Mouse (Mus musculus) lung, postnatal 0 days (tissue): ENCODE data around the gene Pcbd1. TPM values are rescaled to one million over a fixed set of nuclear protein-coding genes. Genes with fewer than 3 reads are reported as not detected.

Experiments used
- ATAC-seq: fragments of 200-750 bp; cut with Nextera tagmentation; 2 replicates; pipeline ENCODE4 v1.8.0; 2017; ENCODE audit warnings: moderate library complexity
- DNase-seq: peaks from one replicate; pipeline ENCODE4 v3.0.0-alpha.2; 2016; ENCODE audit warnings: low spot score
- H3K27ac ChIP-seq: fragments of 300-500 bp; sonication (generic); 2 replicates; pipeline ENCODE4 v1.5.1; 2014; ENCODE audit warnings: antibody characterized with exemption, mild to moderate bottlenecking, low read length, mixed read lengths
- H3K27me3 ChIP-seq: fragments of 300-500 bp; sonication (generic); replicated peaks from 2 replicates; pipeline ENCODE4 v1.6.1; 2014; ENCODE audit warnings: low read length, mixed read lengths; ENCODE audit not compliant: insufficient read depth
- H3K36me3 ChIP-seq: fragments of 300-500 bp; sonication (generic); 2 replicates; pipeline ENCODE4 v1.6.1; 2014; ENCODE audit warnings: low read length, mixed read lengths; ENCODE audit not compliant: insufficient read depth
- H3K4me1 ChIP-seq: fragments of 300-500 bp; sonication (generic); 2 replicates; pipeline ENCODE4 v1.6.1; 2014; ENCODE audit warnings: antibody characterized with exemption, low read depth, low read length, mixed read lengths; ENCODE audit not compliant: insufficient read depth
- H3K4me2 ChIP-seq: fragments of 300-500 bp; sonication (generic); replicated peaks from 2 replicates; pipeline ENCODE4 v1.6.1; 2014; ENCODE audit warnings: low read depth, mild to moderate bottlenecking, low read length, moderate library complexity, mixed read lengths
- H3K4me3 ChIP-seq: fragments of 300-500 bp; sonication (generic); 2 replicates; pipeline ENCODE4 v1.5.1; 2014; ENCODE audit warnings: low read depth, low read length
- H3K9ac ChIP-seq: fragments of 300-500 bp; sonication (generic); replicated peaks from 2 replicates; pipeline ENCODE4 v1.6.1; 2014; ENCODE audit warnings: low read depth, mild to moderate bottlenecking
- H3K9me3 ChIP-seq: fragments of 300-500 bp; sonication (generic); 2 replicates; pipeline ENCODE4 v1.6.1; 2016; ENCODE audit warnings: low read length, mixed read lengths
- CTCF ChIP-seq: IDR thresholded peaks from 2 replicates; pipeline ENCODE4 v1.5.1; 2016; ENCODE audit warnings: antibody characterized with exemption, mild to moderate bottlenecking
- EP300 ChIP-seq: IDR thresholded peaks from 2 replicates; pipeline ENCODE4 v1.6.1; 2016; ENCODE audit warnings: antibody characterized with exemption, mild to moderate bottlenecking, control low read depth
- WGBS: fragments of 180-500 bp; shearing (Covaris S2); extraction: QIAGEN DNeasy Blood & Tissue Kit; methylation state at CpG from one replicate; pipeline ENCODE4 v1.1.7; 2014; 5-methylcytosine and 5-hydroxymethylcytosine counted together
- polyA plus RNA-seq: library from polyadenylated mRNA; unstranded; fragments of >200 nt; fragmentation: Nextera tagmentation; extraction: Ambion mirVana; gene quantifications from 2 replicates; pipeline ENCODE4 v1.2.1, GENCODE M21; 2015

The Pcbd1 gene
- polyA plus RNA-seq, 1 experiment from 2014 or later: 32.3 TPM

- no peak overlapping the region for H3K9ac ChIP-seq
- 90% methylated on average over 2 of the region's 2 CpGs for WGBS
These were observed 35.3 kb downstream of the Pcbd1 start for GRCm38 (mm10) chr10:61124462-61124861.

GRCm38 (mm10) chr10:61128701-61129365 lies 39.7 kb downstream of the Pcbd1 start:
- Histone ChIP-seq H3K27me3 (no peaks in the 10 kb centered on the region), H3K9me3 (no peaks in the 10 kb centered on the region), H3K4me2 (no peak overlapping the region), H3K9ac (no peak overlapping the region), H3K27ac (no peak overlapping the region), H3K36me3 (no peaks in the 10 kb centered on the region), H3K4me3 (no peak overlapping the region), H3K4me1 (no peaks in the 10 kb centered on the region)
- 100% methylated on average over 1 of the region's 1 CpGs for WGBS
- TF ChIP-seq CTCF: no peak
- no peak for TF ChIP-seq EP300
- ATAC-seq: no peak
- no peak for DNase-seq

More at GRCm38 (mm10) chr10:61124462-61124861, 35.3 kb downstream of the Pcbd1 start:
- Histone ChIP-seq H3K27ac (no peak overlapping the region), H3K27me3 (no peaks in the 10 kb centered on the region), H3K4me1 (no peaks in the 10 kb centered on the region), H3K36me3 (no peaks in the 10 kb centered on the region), H3K4me3 (no peak overlapping the region), H3K9me3 (no peaks in the 10 kb centered on the region), H3K4me2 (no peak overlapping the region)
- no peak for ATAC-seq
- DNase-seq: no peak
- TF ChIP-seq CTCF: no peak
- TF ChIP-seq EP300: no peak

DNA sequence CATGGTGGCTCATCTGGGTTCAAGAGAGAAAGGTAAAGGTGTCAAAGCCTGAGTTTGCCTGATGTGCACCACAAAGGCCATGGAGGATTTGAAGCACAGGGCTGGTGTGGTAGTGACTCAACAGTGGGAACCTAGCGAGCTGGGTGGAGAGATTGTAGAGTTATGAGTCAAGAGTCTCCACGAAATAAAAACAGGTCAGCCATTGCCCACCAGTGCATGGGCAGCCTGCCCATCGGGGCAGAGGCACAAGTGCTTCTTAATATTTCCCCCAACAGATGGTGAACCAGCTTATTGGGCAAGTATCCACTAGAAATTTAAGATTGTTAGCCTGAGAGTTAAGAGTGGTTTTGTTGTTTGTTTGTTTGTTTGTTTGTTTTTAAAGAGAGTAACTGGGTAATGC lies 41.8 kb downstream of the Pcbd1 start:
- Histone ChIP-seq H3K9ac (no peak overlapping the region), H3K27ac (no peak overlapping the region), H3K36me3 (no peaks in the 10 kb centered on the region), H3K9me3 (no peaks in the 10 kb centered on the region), H3K4me1 (0 out of 2 replicates have a peak, but pooled peaks cover 5% of the 10 kb centered on the region), H3K4me3 (no peak overlapping the region), H3K4me2 (no peak overlapping the region), H3K27me3 (no peaks in the 10 kb centered on the region)
- no peak for ATAC-seq
- TF ChIP-seq CTCF (no peak), EP300 (no peak)
- no peak for DNase-seq
- 77% methylated on average over 3 of the region's 3 CpGs for WGBS

GRCm38 (mm10) chr10:61134041-61134440 lies 44.9 kb downstream of the Pcbd1 start:
- Histone ChIP-seq H3K4me3 (no peak overlapping the region), H3K4me2 (no peak overlapping the region), H3K9me3 (no peaks in the 10 kb centered on the region), H3K36me3 (no peaks in the 10 kb centered on the region), H3K27me3 (no peaks in the 10 kb centered on the region), H3K27ac (no peak overlapping the region), H3K9ac (no peak overlapping the region), H3K4me1 (0 out of 2 replicates have a peak, but pooled peaks cover 5% of the 10 kb centered on the region)
- DNase-seq (peak; percentile 19), ATAC-seq (no peak)
- TF ChIP-seq CTCF (no peak), EP300 (no peak)
- 68% methylated on average over 4 of the region's 4 CpGs for WGBS

DNA sequence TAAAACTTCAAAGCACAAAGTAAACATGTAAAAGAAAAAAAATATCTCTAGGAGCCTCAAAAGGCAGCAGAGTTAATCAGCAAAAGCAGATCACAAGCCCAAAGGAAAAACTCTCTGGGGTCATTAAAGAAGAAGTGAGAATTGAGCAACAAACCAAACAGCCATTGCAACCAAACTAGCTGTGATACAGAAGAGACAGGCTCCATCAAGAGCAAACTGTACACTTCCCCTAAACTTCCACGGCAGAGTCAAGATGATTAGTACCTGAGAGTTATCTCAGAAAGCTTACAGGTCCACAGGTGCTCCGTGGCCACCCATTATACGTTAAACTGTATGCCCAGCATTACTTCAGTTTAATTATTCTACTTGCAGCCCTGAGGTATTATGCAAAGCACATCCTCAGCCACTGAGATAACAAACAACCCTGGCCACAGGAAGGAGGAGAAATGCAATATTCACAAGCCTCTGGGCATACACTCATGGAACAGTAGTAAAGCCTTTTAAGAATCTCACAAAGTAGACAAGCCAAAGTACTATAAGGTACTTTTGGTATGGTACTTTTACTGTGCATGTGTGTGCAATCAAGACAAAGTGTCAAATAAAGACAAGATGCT lies 46.2 kb downstream of the Pcbd1 start:
- Histone ChIP-seq H3K4me1 (0 out of 2 replicates have a peak, but pooled peaks cover 5% of the 10 kb centered on the region), H3K9ac (no peak overlapping the region), H3K4me2 (no peak overlapping the region), H3K36me3 (no peaks in the 10 kb centered on the region), H3K27me3 (no peaks in the 10 kb centered on the region), H3K4me3 (no peak overlapping the region), H3K9me3 (no peaks in the 10 kb centered on the region), H3K27ac (no peak overlapping the region)
- ATAC-seq (no peak), DNase-seq (peak; percentile 34)
- no peak for TF ChIP-seq CTCF
- TF ChIP-seq EP300: no peak
- 47% methylated on average over 3 of the region's 3 CpGs for WGBS

DNA sequence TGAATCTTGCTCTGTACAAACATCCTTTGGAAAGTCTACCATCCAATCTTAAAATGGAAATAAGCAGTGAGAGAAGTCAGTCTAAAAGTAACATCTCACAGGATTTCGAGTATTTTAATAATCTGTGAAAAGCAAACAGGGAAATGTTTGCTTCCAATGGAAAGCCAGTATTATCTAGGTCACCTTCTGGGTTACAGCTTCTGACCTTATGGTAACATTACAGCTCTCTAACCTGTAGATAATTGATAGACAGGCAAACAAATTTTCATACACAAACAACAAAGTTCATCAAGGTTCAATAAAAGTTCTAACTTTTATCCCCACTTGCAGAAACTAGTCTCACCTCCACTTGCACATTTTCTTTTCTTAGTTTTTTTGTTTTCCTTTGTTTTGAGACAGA lies 48.4 kb downstream of the Pcbd1 start:
- ATAC-seq (no peak), DNase-seq (no peak)
- no peaks in the 10 kb centered on the region for H3K27me3 ChIP-seq
- H3K4me1 ChIP-seq: 0 out of 2 replicates have a peak, but pooled peaks cover 5% of the 10 kb centered on the region
- TF ChIP-seq EP300: no peak
- TF ChIP-seq CTCF: no peak
- H3K4me2 ChIP-seq: no peak overlapping the region
- H3K36me3 ChIP-seq: no peaks in the 10 kb centered on the region
- no peak overlapping the region for H3K4me3 ChIP-seq
- no peak overlapping the region for H3K27ac ChIP-seq
- 61% methylated on average over 1 of the region's 1 CpGs for WGBS
- H3K9me3 ChIP-seq: no peaks in the 10 kb centered on the region
- no peak overlapping the region for H3K9ac ChIP-seq
